Mouse (Mus musculus) lung, postnatal 4 days (tissue): ENCODE measurements around the gene Ptprm.

Source experiments
- DNase-seq, 2 experiments: peaks; one replicate each; pipeline ENCODE4 v3.0.0; 2021

Ptprm gene

DNA sequence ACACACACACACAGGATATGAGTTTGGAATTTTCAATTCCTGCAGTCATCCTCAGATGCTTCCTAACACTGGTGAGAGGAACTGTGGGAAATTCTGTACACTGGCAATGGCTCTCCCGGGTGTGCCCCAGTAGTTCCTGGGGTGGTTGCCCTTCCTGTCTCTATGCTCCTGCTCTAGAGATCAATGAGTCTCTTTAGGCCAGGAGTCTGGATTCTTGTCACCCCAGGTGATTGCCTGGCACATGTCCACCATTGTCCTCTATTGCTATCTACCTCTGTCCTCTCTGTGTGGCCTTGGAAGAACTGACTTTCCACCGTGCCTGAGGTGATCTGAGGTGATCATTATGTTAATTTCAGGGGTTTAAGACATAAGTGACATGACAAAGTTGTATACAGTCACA, 10.8 kb downstream of the Ptprm start:
- DNase-seq: no peak

DNA sequence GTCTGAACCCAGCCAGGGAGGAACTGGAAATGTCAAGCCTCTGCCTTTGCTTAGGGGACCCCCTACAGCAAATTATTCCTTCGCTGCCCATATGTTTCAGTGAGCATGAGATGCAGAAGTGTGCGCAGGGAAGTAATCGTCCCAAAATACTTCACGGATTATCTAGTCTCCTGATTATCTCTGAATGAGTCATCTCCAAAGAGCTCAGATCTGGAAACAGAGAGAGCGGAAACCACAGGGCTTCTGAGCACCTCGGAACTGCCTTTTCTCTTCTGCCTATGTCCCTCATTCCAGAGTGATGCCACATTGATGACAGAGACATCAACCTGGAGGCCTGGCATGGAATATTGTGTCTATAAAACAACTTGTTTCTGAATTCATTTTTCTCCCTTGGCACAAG, 11.3 kb downstream of the Ptprm start:
- DNase-seq: no peak

DNA sequence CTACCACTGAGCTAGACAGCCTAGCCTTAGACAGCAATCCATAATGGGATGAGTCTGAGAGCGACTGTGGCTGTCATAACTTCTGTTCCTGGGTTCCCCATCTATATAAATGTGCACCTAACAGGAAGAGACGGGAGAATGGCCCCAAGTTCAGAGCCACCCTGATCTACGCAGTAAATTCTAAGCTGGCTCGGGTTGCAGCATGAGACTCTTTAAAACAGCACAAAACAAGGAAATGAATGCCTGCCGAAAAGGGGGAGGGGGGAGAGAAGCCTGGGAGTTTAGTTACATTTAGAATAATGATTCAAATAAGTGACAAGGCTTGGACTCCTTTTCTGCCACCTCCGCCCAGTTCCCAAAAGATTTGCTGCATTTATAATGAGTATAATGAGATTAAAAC, 13.9 kb downstream of the Ptprm start:
- no peak for DNase-seq

DNA sequence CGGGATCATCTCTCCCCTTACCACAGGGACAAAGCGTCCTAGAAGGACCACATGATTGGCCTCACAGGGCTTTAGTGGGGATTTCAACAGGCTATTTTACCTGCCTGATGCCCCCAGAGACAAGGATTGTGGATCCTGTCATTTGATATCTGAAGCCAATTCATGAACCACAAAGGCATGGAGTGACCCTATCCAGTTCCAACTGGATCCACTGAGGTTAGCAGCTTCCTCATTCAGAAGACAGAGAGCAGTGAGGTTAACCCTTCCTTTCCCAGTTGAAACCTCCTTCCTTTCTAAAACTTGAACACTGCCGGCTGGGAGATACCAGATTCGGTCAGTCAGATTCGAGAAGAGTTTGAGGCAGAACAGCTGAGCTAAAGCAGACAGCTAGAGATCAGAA, 14.7 kb downstream of the Ptprm start:
- DNase-seq: no peak

DNA sequence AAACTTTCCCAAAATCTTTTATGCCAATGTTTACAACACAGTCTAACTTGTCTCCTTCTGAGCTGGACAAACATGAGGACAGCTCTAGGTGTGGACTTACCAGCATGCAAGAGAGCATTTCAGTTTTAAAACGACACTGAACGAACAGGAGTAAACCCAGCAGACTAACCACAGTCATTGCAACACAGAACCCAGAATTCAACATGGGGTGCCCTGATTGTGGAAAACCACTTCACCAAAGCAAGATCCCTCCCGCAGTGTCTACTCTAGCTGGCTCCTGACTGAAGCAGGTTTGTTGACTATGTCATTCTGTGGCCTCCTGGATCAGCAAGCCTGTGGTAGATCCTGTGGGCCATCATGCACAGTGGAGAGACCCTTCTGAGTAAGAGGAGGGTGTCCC, 19.9 kb downstream of the Ptprm start:
- no peak for DNase-seq

DNA sequence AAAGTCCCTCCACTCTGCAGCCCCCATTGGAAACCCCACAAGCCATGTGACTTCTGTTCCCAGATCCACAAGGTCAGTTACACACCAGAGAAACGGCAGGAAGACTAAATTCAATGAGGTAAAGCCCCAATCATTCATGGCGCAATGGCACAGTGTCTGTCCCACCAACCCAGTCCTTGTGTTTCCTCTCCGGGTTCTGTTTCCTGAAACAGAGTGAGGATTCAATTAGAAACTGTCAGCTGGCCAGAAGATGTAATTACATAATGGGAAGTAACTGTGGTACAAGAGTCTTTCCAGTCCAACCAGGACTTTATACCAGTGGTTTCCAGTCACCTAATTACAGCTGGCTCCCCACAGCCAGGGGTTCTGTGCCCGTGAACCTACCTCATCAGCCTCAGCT, 24.8 kb downstream of the Ptprm start:
- DNase-seq: no peak

DNA sequence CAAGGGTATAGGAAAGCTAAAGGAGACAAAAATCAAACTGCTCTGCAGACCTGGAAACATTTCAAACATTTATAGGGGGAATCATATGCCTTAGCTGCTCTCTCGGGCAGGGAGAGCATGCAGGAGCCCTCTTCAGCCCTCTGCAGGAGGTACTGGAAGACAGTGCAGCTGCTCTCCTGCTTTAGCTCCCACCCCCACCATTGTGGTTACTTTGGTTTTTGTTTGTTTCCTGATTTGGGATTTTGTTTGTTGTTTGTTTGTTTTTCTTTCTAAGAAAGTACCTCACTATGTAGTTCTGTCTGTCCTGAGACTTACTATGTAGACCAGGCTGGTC, 29.8 kb downstream of the Ptprm start:
- no peak for DNase-seq

DNA sequence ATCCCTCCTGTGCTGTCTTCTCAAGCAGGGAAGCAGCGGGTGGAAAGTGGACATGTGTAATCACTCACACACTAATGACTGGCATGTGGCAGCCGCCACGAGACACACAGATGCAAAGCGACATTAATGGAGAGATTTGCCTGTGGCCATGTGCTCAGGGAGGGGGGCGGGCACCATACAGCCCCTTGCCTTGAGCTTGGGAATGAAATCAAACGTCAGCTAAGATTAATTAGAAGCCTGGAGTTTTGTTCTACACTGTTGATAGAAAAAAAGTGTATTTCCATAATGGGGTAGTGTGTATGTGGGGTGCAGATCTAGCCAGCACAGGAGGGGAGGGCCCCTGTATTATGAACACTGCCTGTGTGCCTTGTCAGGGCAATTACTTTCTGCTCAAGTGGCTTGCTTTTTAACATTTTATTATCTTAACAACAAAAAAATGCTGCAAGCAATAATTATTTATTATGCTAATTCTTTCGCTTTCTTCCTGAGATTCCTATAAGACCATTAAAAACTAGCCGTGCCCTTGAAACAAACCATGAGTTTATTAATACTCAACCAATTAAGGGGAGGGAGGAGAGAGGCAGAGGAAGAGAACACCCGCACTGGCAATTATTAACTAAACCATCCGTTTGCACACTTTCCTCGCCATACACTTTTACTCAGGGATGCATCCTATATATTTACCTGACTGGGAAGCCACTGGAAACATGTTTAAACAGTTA, 30.3 kb downstream of the Ptprm start:
- no peak for DNase-seq

DNA sequence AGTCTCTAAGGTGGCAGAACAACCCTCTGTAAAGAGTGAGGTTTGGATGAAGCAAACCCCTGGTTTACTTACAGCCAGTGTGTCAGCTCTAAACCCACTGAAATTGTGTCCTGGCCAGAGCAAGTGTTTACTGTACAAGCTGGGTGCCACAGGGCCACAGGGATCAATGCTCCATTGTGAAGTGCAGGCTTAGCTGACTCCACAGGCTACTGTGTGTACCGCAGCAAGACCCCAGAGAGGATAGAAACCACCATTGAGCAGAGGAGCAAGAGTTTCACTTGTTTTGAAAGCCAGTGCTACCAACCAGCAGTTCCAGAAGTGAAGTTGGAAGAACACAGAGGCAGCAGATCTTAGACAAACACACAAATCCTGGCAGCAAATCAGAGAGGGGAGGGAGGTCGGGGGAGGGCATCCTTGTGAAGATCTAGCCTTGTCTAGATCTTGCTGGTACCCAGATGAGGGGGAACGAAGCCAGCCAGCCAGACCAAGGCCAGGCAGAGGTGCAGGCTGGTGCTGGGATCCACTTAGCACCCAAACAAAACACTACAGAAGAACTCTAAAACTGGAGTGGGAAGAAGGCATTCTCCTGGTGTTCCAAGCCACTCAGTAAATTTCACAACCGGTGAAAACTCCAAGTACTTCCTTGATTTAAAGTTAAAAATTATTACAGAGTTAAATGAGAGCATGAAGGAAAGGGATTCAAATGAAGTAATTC, 39.6 kb downstream of the Ptprm start:
- DNase-seq: peak; percentile 49 to 82

DNA sequence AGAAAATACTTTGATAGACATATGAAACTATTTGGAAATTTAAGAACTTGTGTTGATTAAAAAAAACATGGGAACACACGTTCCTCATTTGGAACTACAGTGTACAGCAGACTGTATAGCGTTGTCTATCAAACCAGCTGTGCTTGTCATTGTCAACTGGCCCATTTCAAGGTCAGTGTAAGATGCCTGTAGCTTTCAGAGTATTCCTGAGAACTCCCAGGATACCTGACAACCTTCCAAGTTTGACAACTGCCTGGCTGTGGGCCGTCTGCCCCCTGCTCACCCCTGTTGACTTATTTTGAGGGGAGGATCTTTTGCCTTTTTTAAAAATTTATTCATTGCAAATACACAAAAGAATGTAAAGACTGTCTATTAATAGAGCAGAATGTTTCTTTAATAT, 45.8 kb downstream of the Ptprm start:
- no peak for DNase-seq

DNA sequence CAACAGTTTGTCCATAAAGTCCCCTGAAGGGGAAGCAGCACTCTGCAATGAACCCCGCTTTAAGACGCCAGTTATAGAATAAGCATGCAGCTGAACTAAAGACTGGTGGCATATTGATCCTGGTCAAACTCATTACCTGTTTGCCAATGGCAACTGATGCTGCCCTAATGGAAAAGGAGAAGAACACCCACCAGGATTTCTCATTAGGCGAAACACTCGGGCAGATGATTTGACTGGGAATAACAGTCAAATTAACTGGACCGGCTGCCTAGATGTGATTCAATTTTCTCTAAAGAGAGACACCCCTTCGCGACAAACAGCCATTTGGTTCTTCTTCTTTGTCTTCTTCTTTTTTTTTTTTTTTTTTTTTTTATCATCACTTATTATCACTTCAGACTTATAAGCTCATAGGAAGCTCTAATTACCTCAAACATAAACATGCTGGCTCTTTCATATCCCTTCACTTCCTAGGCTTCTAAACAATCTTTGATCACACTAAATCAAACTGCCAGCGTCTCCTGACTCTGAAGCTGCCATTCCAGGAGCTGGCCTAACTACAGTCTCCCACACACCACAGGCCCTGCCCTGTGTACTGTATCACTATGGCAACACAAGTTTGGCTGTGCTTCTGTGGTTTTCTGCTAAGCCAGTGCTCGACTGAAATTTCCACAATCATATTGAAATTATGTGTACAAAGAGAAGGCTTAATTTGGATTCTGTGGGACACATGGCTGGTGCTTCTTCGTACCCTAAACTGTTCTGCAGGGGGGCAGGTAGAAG, 48.0 kb downstream of the Ptprm start:
- DNase-seq: peak; percentile 28 to 49

DNA sequence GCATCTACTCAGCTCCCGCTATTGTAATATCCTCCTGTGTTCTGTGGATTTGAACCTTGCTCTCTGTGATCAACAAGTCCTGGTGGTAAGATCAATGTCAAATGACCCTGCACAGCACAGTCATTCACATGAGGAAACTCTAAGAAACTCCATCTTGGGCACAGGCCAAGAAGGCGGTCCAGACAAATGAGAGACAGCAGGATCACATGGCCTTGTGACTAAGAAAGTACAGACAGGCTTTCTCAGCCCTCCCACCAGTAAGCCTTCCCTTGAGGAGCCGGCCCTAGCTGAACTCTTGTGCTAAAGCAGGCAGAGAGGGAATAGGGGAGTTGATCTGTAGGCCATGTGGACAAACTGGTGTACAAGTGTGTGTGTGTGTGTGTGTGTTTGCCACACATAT, 49.4 kb downstream of the Ptprm start:
- peak; percentile 67 to 72 for DNase-seq

DNA sequence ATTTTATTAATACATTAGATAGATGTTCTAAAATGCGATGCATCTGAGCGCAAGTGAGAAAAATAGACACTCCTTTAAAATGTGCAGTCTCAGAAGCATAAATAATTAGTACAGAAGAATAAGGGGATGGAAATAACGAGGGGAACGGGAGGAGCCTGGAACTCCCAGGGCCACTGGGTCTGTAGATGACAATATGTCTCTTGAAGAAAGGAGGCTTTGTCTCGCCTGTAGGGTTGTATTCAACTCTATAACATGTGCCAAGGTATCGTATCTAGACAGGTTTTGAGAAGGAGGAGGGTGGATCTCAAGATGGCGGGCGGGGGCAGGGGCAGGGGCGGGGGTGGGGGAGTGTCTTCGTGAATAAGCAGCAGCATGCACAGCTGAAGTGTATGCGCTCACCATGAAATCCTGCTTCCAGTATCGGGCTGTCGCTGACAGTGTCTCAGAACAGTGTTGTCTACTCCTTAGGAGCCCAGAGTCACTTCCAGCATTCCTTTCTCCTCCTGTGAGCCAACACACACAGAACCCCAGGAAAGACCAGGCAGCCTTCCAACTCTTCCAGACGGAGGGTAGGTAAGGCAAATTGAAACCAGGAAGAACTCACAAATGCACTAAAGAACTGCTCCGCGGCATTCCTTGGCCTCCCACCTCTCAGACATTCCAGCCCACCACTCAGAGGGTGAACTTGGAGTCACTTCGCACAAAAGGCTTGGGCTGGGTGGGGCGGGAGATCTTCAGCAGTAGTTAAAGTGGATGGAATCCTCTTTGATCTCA, 50.7 kb downstream of the Ptprm start:
- peak; percentile 60 to 80 for DNase-seq

DNA sequence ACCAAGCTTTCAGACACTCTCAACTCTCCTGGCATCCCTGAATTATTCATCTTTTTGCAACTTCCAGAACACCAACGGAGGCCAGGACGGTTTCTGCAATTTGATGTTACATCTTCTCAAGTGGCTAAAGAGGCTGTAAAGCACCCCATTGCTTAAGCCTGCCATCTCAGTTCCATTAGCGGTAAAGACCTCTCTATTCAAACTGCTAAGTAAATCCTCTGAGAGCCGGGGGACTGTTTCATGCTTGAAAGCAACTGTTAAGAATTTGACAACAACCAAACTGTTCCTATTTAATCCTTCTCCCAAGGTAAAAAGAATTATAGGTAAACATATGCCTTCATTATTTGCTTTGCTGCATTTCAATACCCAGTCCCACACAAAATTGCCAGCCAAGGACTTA, 51.7 kb downstream of the Ptprm start:
- DNase-seq: no peak

DNA sequence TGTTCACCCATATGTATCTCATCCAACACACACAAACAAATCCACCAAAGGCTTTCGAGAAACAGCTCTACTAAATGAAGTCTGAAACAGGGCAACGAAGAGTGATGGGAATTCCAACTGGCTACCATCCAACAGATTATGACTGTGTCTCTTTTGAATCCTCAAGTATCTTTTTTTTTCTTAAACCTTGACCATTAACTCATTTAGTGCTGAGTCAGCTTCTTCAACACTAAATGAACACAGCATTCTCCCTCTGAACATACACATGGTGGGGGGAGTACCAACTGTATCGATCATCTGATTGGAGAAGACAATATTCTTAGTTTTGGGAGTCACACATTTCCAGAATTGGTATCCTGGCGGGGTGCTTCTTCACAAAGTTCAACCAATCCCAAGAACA, 52.2 kb downstream of the Ptprm start:
- DNase-seq: no peak

DNA sequence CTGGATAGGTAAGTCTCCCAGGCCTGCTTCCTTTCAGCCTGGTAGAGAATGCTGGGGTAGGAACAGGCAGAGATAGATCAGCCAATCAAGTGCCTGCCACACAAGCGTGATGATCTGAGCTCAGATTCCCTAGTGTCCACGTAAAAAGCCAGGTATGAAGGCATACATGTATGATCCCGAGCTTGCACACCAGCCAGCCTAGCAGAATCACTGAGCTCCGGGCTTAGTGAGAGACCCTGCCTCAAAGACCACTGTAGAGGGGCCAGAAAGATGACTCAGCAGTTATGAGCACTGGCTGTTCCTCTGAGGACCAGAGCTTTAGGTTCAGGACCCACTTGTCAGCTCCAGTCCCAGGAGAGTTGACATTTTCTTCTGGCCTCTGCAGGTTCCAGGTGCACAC, 52.9 kb downstream of the Ptprm start:
- DNase-seq: no peak

DNA sequence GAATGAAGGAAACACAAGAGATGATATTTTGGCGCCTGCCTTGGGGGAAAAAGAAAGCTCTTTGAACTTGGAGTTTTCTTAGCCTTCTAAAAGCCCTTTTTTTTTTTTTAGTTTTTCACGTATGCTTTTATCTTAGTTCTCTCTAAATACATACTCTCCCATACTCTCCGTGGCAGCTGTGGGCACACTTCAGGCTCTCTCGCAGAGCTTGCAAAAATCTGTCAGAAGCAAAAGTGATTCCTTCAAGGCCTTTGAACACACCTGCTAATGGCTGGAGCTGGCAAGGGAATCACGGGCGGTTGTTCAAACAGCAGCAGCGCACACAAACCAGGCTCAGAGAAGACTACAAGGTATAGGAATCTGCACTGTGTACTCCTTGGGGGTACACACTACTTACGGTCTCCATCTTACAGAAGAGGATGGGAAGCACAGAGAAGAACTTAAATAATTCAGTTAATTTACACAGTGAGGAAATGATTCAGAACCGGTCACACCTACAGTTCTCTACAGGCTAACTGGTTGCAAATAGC, 55.9 kb downstream of the Ptprm start:
- no peak for DNase-seq

DNA sequence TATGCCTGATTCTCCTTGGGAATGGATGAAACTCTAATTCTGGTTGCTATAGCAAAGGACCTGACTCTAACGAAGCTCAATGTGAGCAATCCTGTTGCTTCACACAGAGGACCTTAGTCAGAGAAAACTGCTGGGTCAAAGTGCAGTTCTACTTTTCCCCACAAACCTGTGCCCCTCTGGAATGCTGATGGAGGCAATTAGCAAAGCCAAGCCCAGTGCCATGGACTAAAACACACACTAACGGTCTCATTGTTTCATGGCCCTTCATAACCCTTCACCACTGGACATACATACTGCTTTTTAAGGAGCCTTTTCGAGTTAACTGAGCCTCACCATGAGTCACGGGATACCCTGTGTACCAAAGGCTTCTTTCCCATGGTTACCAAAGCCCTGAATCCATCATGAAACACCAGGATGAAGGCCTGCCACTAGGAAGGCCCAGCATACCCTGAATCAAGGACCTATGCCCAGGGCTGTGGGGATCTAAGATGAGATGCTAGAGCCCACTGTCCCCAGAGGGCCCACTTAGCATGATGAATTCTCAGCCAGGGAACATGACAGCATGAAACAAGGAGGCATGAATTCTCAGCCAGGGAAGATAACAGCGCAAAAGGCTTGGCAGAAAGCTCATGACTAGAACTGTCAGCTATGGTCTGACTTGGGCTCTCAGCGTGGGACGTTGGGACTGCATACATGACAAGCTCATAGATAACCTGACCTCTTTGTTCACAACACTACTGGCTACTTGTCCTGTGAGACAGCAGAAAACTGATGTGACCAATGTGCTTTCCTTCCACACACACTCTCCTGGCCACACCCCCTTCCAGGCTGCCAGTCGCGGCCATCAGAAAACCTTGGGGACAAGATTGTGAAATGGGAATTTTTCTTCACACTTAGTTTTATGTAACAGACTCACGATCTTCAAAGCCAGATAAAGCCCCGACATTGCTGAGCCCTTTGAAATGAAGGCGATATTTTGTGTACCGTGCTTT, 57.4 kb downstream of the Ptprm start:
- DNase-seq: peak in 1 of 2 experiments; percentile 49

DNA sequence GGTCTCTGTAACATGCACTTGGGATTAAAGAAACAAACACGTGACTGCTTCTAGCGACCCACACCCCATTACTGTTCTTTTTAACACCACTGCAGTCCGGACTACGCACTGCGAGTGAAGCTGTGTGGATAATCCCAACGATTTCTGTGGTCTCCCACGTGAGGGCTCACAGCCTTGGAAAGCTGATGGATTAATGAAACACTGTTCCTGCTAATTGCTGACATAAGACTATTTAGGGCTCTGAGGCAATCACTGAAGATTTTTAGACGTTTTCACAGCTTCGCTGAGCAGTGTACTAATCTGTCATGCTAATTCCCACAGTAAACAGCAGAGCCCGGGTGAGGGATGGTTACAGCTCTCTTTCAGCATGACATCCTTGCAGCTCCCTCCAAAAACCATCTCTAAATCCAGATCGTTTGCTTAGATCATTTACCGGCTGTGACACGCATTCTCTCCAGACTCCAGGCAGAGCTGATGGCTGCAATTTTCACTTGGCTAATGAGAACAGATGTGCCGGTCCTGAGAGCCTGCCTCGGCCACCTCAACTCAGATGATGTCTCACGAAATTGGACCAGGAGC, 63.5 kb downstream of the Ptprm start:
- DNase-seq: no peak

DNA sequence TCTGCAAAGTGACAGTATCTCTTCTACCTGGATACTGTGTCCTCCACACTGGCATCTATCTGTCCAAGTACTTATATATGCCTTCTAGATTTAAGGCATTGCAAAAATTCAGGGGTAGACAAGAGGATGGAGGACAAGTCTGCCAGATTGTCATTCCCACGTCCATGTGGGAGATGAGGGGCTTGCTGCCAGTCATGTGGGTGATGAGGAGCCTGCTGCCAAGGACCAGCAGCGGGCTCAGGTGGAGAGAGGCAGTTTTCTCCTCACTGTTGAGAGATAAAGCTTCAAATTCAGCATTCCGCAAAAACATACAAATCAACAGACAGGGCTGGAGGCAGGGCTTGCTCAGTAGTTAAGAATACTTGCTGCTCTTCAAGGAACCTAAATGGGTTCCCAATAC, 66.8 kb downstream of the Ptprm start:
- no peak for DNase-seq

DNA sequence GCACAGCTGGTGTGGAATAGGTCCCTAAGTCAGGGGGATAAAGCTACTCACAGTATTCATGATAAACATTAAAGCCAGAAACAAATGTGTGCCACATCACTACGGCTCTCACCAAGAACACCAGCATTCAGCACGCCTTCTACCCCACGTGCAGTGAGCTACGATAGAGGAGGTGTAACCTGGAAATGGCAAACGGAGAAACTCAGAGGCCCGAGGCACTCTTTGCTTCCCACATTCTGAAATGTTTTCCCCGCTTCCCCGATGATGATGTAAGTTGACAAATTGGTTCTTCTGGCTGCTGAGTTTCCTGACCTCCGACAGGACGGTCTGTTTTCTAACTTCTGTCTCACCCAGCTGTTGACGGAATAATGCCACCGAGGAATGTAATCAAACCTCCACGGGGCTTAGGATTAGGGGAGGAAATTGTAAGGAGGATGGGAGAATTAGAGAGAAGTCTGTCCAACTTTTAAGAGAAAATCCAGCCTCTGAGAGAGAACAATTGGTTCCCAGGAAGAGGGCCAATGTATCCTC, 72.6 kb downstream of the Ptprm start:
- DNase-seq: no peak
